Mouse (Mus musculus): Measurements from ENCODE around the gene Sptbn4. TPM values are rescaled to one million over a fixed set of nuclear protein-coding genes. Genes with fewer than 3 reads are reported as not detected.
A peak's percentile ranks its signal among the peaks of the same experiment; 100 is the strongest.

The Sptbn4 gene
- total and polyA plus RNA-seq, 2 experiments from 2014 or later = 4.0 to 27.1 TPM

DNA sequence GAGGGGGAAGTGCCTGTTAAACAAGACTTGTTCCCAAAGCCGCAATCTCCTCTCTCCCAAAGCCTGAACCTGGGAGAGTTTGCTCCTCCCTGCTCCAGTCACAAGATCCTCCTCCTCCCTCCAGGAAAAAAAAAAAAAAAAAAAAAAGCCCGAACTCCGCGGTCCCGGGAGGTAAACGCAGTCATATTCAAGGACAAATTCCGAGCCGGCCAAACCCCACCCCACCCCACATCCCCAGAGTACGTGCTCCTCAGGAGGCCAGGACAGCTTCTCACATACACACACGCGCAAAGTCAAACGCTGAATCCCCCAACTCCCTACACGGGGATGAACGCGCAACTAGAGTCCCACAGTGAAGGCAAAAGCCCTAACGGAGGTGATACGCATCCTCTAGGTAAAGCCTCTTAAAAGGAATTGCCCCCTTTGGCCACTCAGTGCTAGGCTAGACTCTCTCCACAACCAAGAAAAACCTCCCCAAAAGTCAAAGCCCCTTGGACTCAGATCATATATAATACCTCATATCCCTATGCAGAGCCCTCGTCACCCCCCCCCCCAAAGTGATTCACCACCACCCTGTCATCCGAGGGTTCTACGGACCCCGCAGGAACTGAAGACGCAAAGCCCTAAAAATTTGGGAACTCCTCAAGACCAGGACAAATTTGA, 51.8 kb downstream of the Sptbn4 start:
- peak overlapping the region; percentile 68; the same call in 1 of the 2 replicates for H3K9ac ChIP-seq (replicated peaks; ENCODE audit: low read length, poor library complexity, severe bottlenecking)
- no peak overlapping the region for H3K27ac ChIP-seq (ENCODE audit: low read depth, low read length)
- H3K4me2 ChIP-seq (ENCODE audit: low read depth, low read length, poor library complexity, severe bottlenecking) = peak overlapping the region; percentile 81
- peaks cover 29% of the 10 kb centered on the region; the same call in 1 of the 2 replicates for H3K27me3 ChIP-seq (ENCODE audit: insufficient read depth, low read length)
- no peak for DNase-seq (ENCODE audit: low spot score)
- no peaks in the 10 kb centered on the region for H3K9me3 ChIP-seq (ENCODE audit: low read length)
- no peak for TF ChIP-seq CTCF (IDR thresholded peaks at IDR 0.05)
- WGBS = 2% methylated on average over 22 of the region's 22 CpGs
- peak; percentile 6; the same call in 1 of the 2 replicates for ATAC-seq (ENCODE audit: low FRiP score)
- H3K4me3 ChIP-seq (ENCODE audit: low read depth, low read length) = peak overlapping the region; percentile 52
- H3K4me1 ChIP-seq (ENCODE audit: insufficient read depth, low read length) = no peaks in the 10 kb centered on the region; the same call in 1 of the 2 replicates
- H3K36me3 ChIP-seq (ENCODE audit: insufficient read depth, low read length) = peaks cover 10% of the 10 kb centered on the region; the same call in 1 of the 2 replicates

DNA sequence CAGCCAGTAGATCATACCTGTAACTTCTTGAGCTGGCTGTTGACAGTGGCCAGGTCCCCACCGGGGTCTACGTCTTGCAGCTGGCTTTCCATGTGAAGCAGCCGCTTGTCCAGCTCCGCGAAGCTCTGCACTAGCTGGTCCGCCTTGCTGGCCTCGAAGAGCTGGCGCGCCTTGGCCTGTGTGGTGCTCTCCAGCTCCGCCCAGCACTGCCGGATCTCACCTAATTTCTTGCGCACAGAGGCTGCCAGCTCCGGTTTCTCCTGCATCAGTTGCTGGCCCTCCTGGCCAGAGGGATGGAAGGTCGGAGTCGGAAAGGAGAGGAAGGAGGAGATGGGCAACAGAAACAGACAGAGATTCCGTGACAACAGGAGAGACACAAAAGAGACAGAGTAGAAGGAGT, 56.1 kb downstream of the Sptbn4 start:
- no peak for DNase-seq (ENCODE audit: low spot score)
- Histone ChIP-seq H3K4me3 (ENCODE audit: low read depth, low read length) (no peak overlapping the region), H3K9ac (replicated peaks; ENCODE audit: low read length, poor library complexity, severe bottlenecking) (no peak overlapping the region), H3K27ac (ENCODE audit: low read depth, low read length) (no peak overlapping the region), H3K36me3 (ENCODE audit: insufficient read depth, low read length) (peaks cover 6% of the 10 kb centered on the region; the same call in 1 of the 2 replicates), H3K4me2 (ENCODE audit: low read depth, low read length, poor library complexity, severe bottlenecking) (no peak overlapping the region), H3K9me3 (ENCODE audit: low read length) (no peaks in the 10 kb centered on the region), H3K4me1 (ENCODE audit: insufficient read depth, low read length) (no peaks in the 10 kb centered on the region), H3K27me3 (ENCODE audit: insufficient read depth, low read length) (peaks cover 14% of the 10 kb centered on the region; the same call in 1 of the 2 replicates)
- no peak for ATAC-seq (ENCODE audit: low FRiP score)
- 50% methylated on average over 16 of the region's 16 CpGs for WGBS
- no peak for TF ChIP-seq CTCF (IDR thresholded peaks at IDR 0.05)

DNA sequence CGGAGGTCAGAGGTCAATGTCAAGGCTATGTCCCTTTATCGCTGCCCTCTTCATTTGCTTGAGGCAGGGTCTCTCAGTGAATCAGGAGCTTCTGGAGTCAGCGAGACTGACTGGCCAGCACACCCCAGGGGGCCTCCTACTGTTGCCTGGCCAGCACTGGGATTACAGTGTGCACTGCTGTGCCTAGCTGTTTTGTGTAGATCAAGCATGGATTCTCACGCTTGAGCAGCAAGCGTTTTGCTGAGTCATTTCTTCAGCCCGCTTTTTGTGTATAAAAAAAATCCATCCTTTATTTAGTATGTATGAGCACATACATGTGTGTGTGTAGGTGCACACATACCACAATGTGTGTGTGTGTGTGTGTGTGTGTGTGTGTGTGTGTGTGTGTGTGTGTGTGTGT, 58.3 kb downstream of the Sptbn4 start:
- no peak overlapping the region for H3K27ac ChIP-seq (ENCODE audit: low read depth, low read length)
- peaks cover 7% of the 10 kb centered on the region; the same call in 1 of the 2 replicates for H3K27me3 ChIP-seq (ENCODE audit: insufficient read depth, low read length)
- no peak overlapping the region for H3K9ac ChIP-seq (replicated peaks; ENCODE audit: low read length, poor library complexity, severe bottlenecking)
- no peak overlapping the region for H3K4me3 ChIP-seq (ENCODE audit: low read depth, low read length)
- TF ChIP-seq CTCF (IDR thresholded peaks at IDR 0.05) = no peak
- peaks cover 6% of the 10 kb centered on the region; the same call in 1 of the 2 replicates for H3K36me3 ChIP-seq (ENCODE audit: insufficient read depth, low read length)
- ATAC-seq (ENCODE audit: low FRiP score) (no peak), DNase-seq (ENCODE audit: low spot score) (no peak)
- no peak overlapping the region for H3K4me2 ChIP-seq (ENCODE audit: low read depth, low read length, poor library complexity, severe bottlenecking)
- no peaks in the 10 kb centered on the region for H3K4me1 ChIP-seq (ENCODE audit: insufficient read depth, low read length)
- no peaks in the 10 kb centered on the region for H3K9me3 ChIP-seq (ENCODE audit: low read length)
- WGBS = 61% methylated on average over 6 of the region's 6 CpGs

DNA sequence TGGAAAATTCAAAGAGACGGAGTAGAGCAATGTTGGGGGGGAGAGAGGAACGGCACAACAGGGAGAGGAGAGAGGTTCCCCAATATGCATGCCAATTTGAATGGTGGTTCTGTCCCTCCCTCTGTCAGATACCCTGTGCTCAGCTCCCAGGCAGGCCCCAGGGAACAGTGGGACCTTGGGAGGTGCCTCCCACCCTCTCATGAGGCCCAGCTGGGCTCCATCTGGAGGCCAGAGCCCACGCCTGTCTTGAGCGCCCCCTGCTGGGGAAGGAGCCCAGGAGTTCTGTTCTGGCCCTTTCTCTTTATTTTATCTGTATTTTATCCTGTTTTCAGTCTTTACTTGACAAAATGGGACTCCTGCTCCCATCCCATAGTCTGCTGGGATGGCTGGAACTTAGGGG, 62.8 kb downstream of the Sptbn4 start:
- WGBS = 46% methylated on average over 4 of the region's 4 CpGs
- H3K9ac ChIP-seq (replicated peaks; ENCODE audit: low read length, poor library complexity, severe bottlenecking) = no peak overlapping the region
- ATAC-seq (ENCODE audit: low FRiP score) = no peak

DNA sequence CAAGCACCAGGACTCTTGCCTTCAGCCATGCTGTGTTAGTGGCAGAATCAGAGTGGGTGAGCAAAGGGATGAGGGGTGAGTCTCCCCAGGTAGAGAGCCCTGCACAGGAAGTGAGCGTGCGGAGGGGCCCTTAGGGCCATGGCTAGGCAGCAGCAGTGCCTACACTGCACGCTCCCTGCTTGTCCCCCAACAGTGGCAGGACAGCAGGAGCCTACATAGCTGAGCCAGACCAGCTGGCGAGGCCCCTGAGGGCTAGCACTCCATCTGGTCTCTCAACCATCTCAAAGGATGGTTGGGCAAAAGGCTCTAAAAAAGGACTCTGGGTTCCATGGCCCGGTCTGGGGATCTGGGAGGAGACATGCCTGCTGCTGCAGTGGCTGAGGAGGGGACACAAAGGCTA, 63.4 kb downstream of the Sptbn4 start:
- H3K9me3 ChIP-seq (ENCODE audit: low read length) = no peaks in the 10 kb centered on the region
- no peak for DNase-seq (ENCODE audit: low spot score)
- H3K27ac ChIP-seq (ENCODE audit: low read depth, low read length) = no peak overlapping the region
- H3K4me1 ChIP-seq (ENCODE audit: insufficient read depth, low read length) = no peaks in the 10 kb centered on the region
- H3K4me2 ChIP-seq (ENCODE audit: low read depth, low read length, poor library complexity, severe bottlenecking) = no peak overlapping the region
- no peak for ATAC-seq (ENCODE audit: low FRiP score)
- no peak overlapping the region for H3K4me3 ChIP-seq (ENCODE audit: low read depth, low read length)
- TF ChIP-seq CTCF (IDR thresholded peaks at IDR 0.05) = no peak
- H3K9ac ChIP-seq (replicated peaks; ENCODE audit: low read length, poor library complexity, severe bottlenecking) = no peak overlapping the region
- H3K36me3 ChIP-seq (ENCODE audit: insufficient read depth, low read length) = 0 out of 2 replicates have a peak, but pooled peaks cover 3% of the 10 kb centered on the region
- 66% methylated on average over 5 of the region's 5 CpGs for WGBS
- H3K27me3 ChIP-seq (ENCODE audit: insufficient read depth, low read length) = no peaks in the 10 kb centered on the region

More for the DNA sequence above, 62.8 kb downstream of the Sptbn4 start:
- no peaks in the 10 kb centered on the region for H3K4me1 ChIP-seq (ENCODE audit: insufficient read depth, low read length)
- 0 out of 2 replicates have a peak, but pooled peaks cover 3% of the 10 kb centered on the region for H3K36me3 ChIP-seq (ENCODE audit: insufficient read depth, low read length)
- TF ChIP-seq CTCF (IDR thresholded peaks at IDR 0.05) = peak; percentile 70
- no peak overlapping the region for H3K27ac ChIP-seq (ENCODE audit: low read depth, low read length)
- no peak for DNase-seq (ENCODE audit: low spot score)
- H3K27me3 ChIP-seq (ENCODE audit: insufficient read depth, low read length) = no peaks in the 10 kb centered on the region
- H3K9me3 ChIP-seq (ENCODE audit: low read length) = no peaks in the 10 kb centered on the region
- H3K4me3 ChIP-seq (ENCODE audit: low read depth, low read length) = no peak overlapping the region
- no peak overlapping the region for H3K4me2 ChIP-seq (ENCODE audit: low read depth, low read length, poor library complexity, severe bottlenecking)

DNA sequence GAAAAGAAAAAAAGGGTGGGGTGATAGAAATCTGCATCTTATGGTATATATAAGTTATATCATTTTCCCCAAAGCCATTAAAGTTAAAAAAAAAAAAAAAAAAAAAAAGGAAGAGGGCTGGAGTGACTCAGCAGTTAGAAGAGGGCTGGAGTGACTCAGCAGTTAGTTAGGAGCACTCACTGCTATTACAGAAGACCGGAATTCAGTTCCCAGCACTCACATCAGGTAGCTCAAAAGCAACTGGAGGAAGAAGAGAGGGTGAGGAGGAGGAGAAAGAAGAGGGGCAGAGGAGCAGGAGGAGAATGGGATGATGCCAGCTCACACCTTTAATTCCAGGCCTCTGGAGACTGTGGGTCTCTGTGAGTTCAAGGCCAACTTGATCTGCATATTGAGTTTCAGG, 64.3 kb downstream of the Sptbn4 start:
- WGBS = 71% methylated on average over 1 of the region's 1 CpGs
- no peaks in the 10 kb centered on the region for H3K27me3 ChIP-seq (ENCODE audit: insufficient read depth, low read length)
- TF ChIP-seq CTCF (IDR thresholded peaks at IDR 0.05) = no peak

More for the DNA sequence above, 64.3 kb downstream of the Sptbn4 start:
- H3K9me3 ChIP-seq (ENCODE audit: low read length) = no peaks in the 10 kb centered on the region
- DNase-seq (ENCODE audit: low spot score) (no peak), ATAC-seq (ENCODE audit: low FRiP score) (no peak)
- no peak overlapping the region for H3K4me2 ChIP-seq (ENCODE audit: low read depth, low read length, poor library complexity, severe bottlenecking)
- H3K9ac ChIP-seq (replicated peaks; ENCODE audit: low read length, poor library complexity, severe bottlenecking) = no peak overlapping the region
- H3K36me3 ChIP-seq (ENCODE audit: insufficient read depth, low read length) = 0 out of 2 replicates have a peak, but pooled peaks cover 3% of the 10 kb centered on the region
- no peak overlapping the region for H3K4me3 ChIP-seq (ENCODE audit: low read depth, low read length)
- no peaks in the 10 kb centered on the region for H3K4me1 ChIP-seq (ENCODE audit: insufficient read depth, low read length)
- H3K27ac ChIP-seq (ENCODE audit: low read depth, low read length) = no peak overlapping the region

All from midbrain, postnatal 0 days (tissue).